32 mouse cellular contexts compared by ENCODE assay signal in genomic region chr5:113670597-113670996, GRCm38 (mm10). TPM values are rescaled to one million over a fixed set of nuclear protein-coding genes. Genes with fewer than 3 reads are reported as not detected.
DNase-seq lines count a peak whose midpoint lies in the region; ATAC-seq lines count a peak whose summit lies in the region.
"Had no signal": no experiment of that assay in that cellular context is flagged by ENCODE, and none has a peak within 500 bp of the region (broad histone marks: within the 10 kb centered on the region; RNA-seq: fewer than 3 reads in every experiment).

No protein-coding gene starts in this region.

- peak; percentile 81 for DNase-seq in CD4-positive helper T cell, adult 2 months (ENCODE audit: low read depth, low spot score)
- DNase-seq in thymus, postnatal 0 days (ENCODE audit: low spot score), result peak; percentile 89
- no peak for DNase-seq in yolk sac, embryonic 10.5 days (ENCODE audit: low spot score)
- DNase-seq in cerebellum, adult 18-20 months, result no peak
- no peak for DNase-seq in urinary bladder, postnatal 4 days (ENCODE audit: low spot score in 2 of 2)
- no peak for DNase-seq in adrenal gland, adult 8-10 months
- DNase-seq: adrenal gland, postnatal 36 days; B cell, adult 2 months; cerebellum, adult 8-10 months; gastrocnemius, adult 2 months; kidney, adult 11 months; layer of hippocampus, postnatal 36 days; retina, postnatal 1 day had no signal

- peak; percentile 65 for ATAC-seq in activated CD4-positive, CD25-positive, alpha-beta regulatory T cell, adult 4 months
- peak; percentile 71 for ATAC-seq in megakaryocyte, adult 5-6 weeks (ENCODE audit: poor library complexity, severe bottlenecking)
- ATAC-seq: hindbrain, embryonic 16.5 days; lung, postnatal 0 days; midbrain, embryonic 15.5 days; Patski had no signal

RNA-seq across cellular contexts. Expression of gene Cmklr1, which starts 20.4 kb away (rescaled TPM):
- polyA plus RNA-seq in activated CD4-positive, CD25-positive, alpha-beta regulatory T cell, adult 4 months (2017; shearing (Covaris generic)), result not detected
- total RNA-seq in megakaryocyte, adult 5-6 weeks (2015), result 1.9 and 2.1 TPM in 2 replicates
- total RNA-seq in megakaryocyte, adult 5-6 weeks (2017), result 0.41 and 2.2 TPM in 2 replicates
- 2.9 and 3.8 TPM in 2 replicates for polyA plus RNA-seq in thymus, postnatal 0 days (2015; fragmentation: Nextera tagmentation; extraction: Ambion mirVana)
- total RNA-seq in adrenal gland, adult 8-10 months (2022), result 10 to 100 TPM; 14.2 to 27.6 (median 21.2) TPM
- polyA plus RNA-seq: Patski had no signal

RNA-seq across cellular contexts. Expression of gene 1700069L16Rik, which starts 54.0 kb away (rescaled TPM):
- polyA plus RNA-seq in activated CD4-positive, CD25-positive, alpha-beta regulatory T cell, adult 4 months (2017; shearing (Covaris generic)), result not detected
- total RNA-seq in megakaryocyte, adult 5-6 weeks (2015), result not detected in 2 replicates
- not detected in 2 replicates for total RNA-seq in megakaryocyte, adult 5-6 weeks (2017)
- not detected in 2 replicates for polyA plus RNA-seq in thymus, postnatal 0 days (2015; fragmentation: Nextera tagmentation; extraction: Ambion mirVana)
- not detected for total RNA-seq in adrenal gland, adult 8-10 months (2022)
- total RNA-seq: adrenal gland, postnatal 36 days; ES-E14; gastrocnemius, adult 2 months; heart, postnatal 25 days; layer of hippocampus, postnatal 36 days; left cerebral cortex, postnatal 14 days; megakaryocyte-erythroid progenitor cell, adult 5-6 weeks had no signal
- polyA plus RNA-seq: cortical plate, adult 2 months; embryonic facial prominence, embryonic 14.5 days; forebrain, embryonic 10.5 days; gonadal fat pad, adult 2 months; heart, embryonic 12.5 days; hindbrain, embryonic 16.5 days; kidney, postnatal 0 days; limb, embryonic 13.5 days; liver, embryonic 15.5 days; lung, postnatal 0 days; midbrain, embryonic 15.5 days; Patski; stomach, postnatal 0 days had no signal

Comparison
In these comparisons a context has a peak if more than half of its experiments do, and no peak if none do; other contexts are left out.
1. DNase-seq: peak in CD4-positive helper T cell, adult 2 months (single experiment) and thymus, postnatal 0 days (single experiment); none in yolk sac, embryonic 10.5 days (single experiment), cerebellum, adult 18-20 months (0 of 2), urinary bladder, postnatal 4 days (0 of 2) and adrenal gland, adult 8-10 months (single experiment).
2. RNA of gene Cmklr1, which starts 20.4 kb away (total RNA-seq): 14.2 to 27.6 TPM in adrenal gland, adult 8-10 months; 0.41 to 2.2 TPM in megakaryocyte, adult 5-6 weeks; every median in the first group is over 4 times any median in the second.